Mouse (Mus musculus): ENCODE measurements at regions not wholly inside any gene's neighbourhood (a gene's known extent, or its start where the extent isn't known, plus 50 kb on each side); places are given as distances from the start of the nearest gene placed in this dataset.
A peak's percentile ranks its signal among the peaks of the same experiment; 100 is the strongest.

- DNase-seq: no peak
Measured at GRCm38 (mm10) chr5:64500413-64500812, 302.8 kb upstream of the Klf3 start.

GRCm38 (mm10) chr5:64500866-64501265 is 302.3 kb upstream of the Klf3 start:
- DNase-seq: no peak

GRCm38 (mm10) chr5:64501746-64502145 is 301.4 kb upstream of the Klf3 start:
- DNase-seq: no peak

GRCm38 (mm10) chr5:64503514-64503913 is 299.7 kb upstream of the Klf3 start:
- no peak for DNase-seq

GRCm38 (mm10) chr5:64504507-64504906 is 298.7 kb upstream of the Klf3 start:
- no peak for DNase-seq

- DNase-seq: peak; percentile 21 to 40
Measured at GRCm38 (mm10) chr5:64505227-64505834, 297.9 kb upstream of the Klf3 start.

- DNase-seq: peak; percentile 79 to 88
Measured at GRCm38 (mm10) chr5:64505835-64506600, 297.2 kb upstream of the Klf3 start.

GRCm38 (mm10) chr5:64508565-64508964 is 294.6 kb upstream of the Klf3 start:
- DNase-seq: peak in 1 of 2 experiments; percentile 18

GRCm38 (mm10) chr5:64513155-64513945 is 289.8 kb upstream of the Klf3 start:
- peak; percentile 77 to 86 for DNase-seq

GRCm38 (mm10) chr5:64516115-64516665 is 287.0 kb upstream of the Klf3 start:
- no peak for DNase-seq

- DNase-seq: no peak
Measured at GRCm38 (mm10) chr5:64517241-64517640, 285.9 kb upstream of the Klf3 start.

- DNase-seq: no peak
Measured at GRCm38 (mm10) chr5:64517835-64518234, 285.4 kb upstream of the Klf3 start.

- DNase-seq: no peak
Measured at GRCm38 (mm10) chr5:64519036-64519435, 284.2 kb upstream of the Klf3 start.

GRCm38 (mm10) chr5:64519731-64520130 is 283.5 kb upstream of the Klf3 start:
- DNase-seq: no peak

- DNase-seq: no peak
Measured at GRCm38 (mm10) chr5:64521401-64521800, 281.8 kb upstream of the Klf3 start.

- no peak for DNase-seq
Measured at GRCm38 (mm10) chr5:64521969-64522368, 281.2 kb upstream of the Klf3 start.

- DNase-seq: no peak
Measured at GRCm38 (mm10) chr5:64526521-64526920, 276.7 kb upstream of the Klf3 start.

GRCm38 (mm10) chr5:64527962-64528361 is 275.2 kb upstream of the Klf3 start:
- DNase-seq: no peak

GRCm38 (mm10) chr5:64534371-64534770 is 268.8 kb upstream of the Klf3 start:
- no peak for DNase-seq

- no peak for DNase-seq
Measured at GRCm38 (mm10) chr5:64534947-64535346, 268.2 kb upstream of the Klf3 start.

GRCm38 (mm10) chr5:64535546-64535945 is 267.6 kb upstream of the Klf3 start:
- DNase-seq: no peak

- no peak for DNase-seq
Measured at GRCm38 (mm10) chr5:64536393-64537112, 266.6 kb upstream of the Klf3 start.
